Mouse (Mus musculus) left cerebral cortex, adult 11 months (tissue): ENCODE measurements around the gene Ndufs3.

Experiments used
- DNase-seq: peaks from one replicate; pipeline ENCODE4 v3.0.0; 2022; ENCODE audit warnings: low spot score

Ndufs3 gene

DNA sequence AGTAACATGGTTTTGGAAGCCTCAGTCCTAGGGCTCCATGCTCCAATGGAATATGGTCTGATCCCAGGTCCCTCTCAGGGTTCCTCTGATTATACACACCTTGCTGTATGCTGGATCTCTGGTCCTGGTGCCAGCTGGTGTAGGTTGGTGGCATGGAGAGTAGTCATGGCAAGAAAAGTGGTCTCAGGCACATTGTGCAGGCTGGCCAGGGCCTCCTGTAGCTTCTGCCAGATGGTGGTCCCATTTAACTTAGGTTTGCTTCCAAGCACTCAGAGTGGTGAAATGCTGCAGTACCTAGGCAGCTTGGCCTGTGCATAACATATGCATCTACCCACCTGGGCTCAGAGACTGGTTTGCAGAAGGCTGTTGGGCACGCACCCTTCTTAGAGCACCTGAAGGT, 54.2 kb downstream of the Ndufs3 start:
- DNase-seq = no peak

DNA sequence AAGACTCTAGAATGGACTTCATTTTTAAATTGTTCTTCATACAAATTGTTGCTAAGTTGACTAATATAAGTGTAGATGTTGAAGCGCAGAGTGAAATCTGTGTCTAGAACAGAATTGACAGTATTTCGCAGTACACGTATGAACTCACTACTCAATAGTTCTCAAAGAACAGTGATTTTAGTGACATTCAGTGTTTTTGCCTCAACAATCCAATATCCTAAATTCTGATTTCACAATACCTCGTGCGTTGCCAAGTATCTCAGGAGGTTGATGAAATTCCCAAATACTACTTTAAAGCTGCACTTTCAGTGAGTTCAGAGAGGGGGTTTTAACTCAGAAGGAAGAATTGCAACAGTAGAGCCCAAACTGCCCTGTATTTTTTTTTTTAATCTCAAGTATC, 56.3 kb downstream of the Ndufs3 start:
- DNase-seq = no peak

DNA sequence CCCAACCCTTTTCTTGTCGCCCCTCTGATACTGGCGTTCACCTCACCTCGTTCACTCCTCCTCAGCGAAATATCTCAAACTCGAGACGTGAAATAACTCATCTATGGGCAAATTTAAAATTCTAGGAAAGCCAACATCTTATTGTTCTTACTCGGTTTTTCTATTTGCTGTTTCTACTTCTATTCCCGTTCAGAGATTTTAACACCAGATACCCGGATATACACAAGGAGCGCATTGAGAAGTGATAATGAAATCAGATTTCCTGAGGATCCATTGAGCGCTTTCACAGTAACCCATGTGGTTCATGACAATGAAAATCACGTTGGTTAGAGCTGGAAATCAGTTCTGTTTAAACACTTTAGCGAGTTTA, 57.0 kb downstream of the Ndufs3 start:
- DNase-seq = no peak

DNA sequence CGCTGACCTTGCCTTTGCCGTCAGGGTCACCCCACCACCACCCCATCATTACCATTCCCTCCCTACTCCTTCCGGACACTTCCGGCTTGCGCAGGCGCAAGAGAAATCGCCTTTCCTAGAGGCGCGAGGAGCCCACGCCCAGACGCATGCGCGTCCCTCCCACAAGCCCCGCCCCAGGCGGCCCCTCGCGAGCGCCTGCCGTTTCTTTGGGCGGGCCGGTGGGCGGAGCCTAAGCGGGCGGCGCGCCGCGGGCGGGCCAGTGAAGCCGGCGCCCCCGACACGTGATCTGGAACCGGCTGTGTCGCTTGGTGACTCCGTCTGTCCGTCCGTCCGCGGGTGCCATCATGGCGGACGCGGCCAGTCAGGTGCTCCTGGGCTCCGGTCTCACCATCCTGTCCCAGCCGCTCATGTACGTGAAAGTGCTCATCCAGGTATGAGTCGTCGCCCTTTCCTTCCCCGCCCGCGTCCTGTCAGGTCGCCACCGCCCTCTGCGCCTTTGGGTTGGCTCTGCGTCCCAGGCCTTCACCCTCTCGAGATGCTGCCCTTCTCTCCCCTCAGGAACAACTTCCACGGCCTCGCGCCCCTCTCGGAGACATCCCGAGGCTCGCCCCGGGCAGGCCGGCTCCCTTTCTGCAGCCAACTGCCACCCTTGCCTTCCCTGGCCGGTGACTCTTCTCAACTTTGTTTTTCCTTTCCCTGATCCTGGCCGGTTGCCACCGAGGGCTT, 57.5 kb downstream of the Ndufs3 start, which contains the start of gene Mtch2:
Gene Mtch2, plus strand, starts transcription at position 201 of the 726 bp plus-strand sequence.
- DNase-seq = peak; percentile 96

DNA sequence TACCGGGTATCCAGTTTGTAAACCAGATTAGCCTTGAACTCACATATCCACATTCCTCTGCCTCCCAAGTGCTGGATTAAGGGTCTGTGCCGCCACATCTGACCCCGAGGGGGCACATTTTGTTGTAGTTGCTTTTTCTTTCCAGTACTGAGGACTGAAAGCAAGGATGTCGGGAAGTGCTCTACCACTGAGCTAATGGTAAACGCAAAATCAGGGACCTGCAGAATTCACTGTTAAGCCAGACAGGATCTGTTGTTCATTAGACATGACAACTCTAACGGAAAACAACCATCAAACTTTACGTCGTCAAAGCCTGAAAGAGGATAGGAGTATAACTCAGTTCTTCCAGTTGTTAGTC, 58.1 kb downstream of the Ndufs3 start:
- DNase-seq = no peak

DNA sequence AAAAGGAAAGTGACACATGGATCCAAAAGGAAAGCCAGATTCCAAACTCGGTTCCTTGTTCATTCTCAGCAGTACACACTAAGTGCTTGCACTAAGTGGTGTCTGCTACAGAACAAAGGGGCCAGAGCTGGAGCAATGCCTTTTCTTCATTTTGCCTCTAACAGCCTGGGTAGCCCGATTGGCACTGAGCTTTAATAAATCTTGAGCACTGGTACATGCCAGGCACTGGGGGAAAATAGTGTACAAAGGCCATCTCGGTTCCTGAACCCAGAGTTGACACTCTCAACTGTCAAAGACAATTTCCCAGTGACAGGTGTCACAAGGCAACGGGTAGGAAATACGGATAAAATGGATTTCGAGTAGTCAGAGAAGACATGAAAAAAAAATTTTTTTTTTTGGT, 58.5 kb downstream of the Ndufs3 start:
- no peak for DNase-seq

DNA sequence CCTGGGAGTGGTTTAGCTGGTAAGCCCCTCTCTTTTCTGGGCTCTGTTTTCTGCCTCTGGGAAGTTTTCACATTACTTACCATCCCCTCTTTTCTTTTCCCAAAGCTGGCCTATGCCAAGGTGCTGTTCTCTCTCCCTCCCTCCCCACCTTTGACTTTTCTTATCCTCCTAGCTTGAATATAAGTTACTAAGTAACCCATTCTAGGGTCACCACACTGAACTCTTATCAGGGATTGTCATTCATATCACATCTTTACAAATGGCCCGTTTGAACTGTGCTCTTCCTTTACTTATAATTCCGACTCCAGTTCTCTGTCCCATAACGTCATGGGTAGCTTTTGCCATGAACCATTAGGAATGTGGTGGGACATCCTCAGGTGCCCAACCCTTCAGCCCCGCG, 59.4 kb downstream of the Ndufs3 start:
- no peak for DNase-seq
